Mouse (Mus musculus) stomach, postnatal 0 days (tissue): Measurements from ENCODE around the gene Rpl10.

Experiments used
- CTCF ChIP-seq: IDR thresholded peaks from 2 replicates; pipeline ENCODE4 v1.5.1; 2016; ENCODE audit warnings: antibody characterized with exemption, low read depth, mild to moderate bottlenecking, moderate library complexity
- EP300 ChIP-seq: optimal IDR thresholded peaks from 2 replicates; pipeline ENCODE3; 2016; ENCODE audit warnings: antibody characterized with exemption

GRCm38 (mm10) chrX:74282395-74283091 is 11.9 kb downstream of the Rpl10 start:
- TF ChIP-seq CTCF: no peak
- no peak for TF ChIP-seq EP300
